Mouse (Mus musculus): ENCODE measurements around the gene Sh2d1b2. TPM values are rescaled to one million over a fixed set of nuclear protein-coding genes. Genes with fewer than 3 reads are reported as not detected.
"Not testable (repeated sequence)": the region's sequence is repeated elsewhere in the genome, so short reads cannot be mapped to it uniquely, and the experiment has no call there.

Sh2d1b2 gene
- not detected for total RNA-seq (2022)

DNA sequence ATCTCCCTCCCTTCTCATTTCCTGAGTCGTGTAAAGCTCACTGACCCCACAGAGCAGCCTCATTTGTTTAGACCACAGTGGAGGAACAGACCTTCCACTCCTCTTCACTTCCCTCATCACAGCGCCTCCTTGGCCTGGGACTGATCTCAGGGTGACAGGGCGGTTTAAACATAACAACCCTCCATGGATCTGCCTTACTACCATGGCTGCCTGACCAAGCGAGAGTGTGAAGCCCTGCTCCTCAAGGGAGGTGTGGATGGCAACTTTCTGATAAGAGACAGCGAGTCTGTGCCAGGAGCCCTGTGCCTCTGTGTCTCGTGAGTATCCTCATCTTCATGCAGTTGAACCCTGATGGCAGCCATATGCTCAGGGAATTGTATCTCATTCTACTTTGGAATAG, at the start of gene Sh2d1b2:
Gene Sh2d1b2 (plus strand): TSS at position 62 of the 400 bp plus-strand sequence.
- DNase-seq (ENCODE audit: low spot score in 2 of 2), result not testable (repeated sequence)

DNA sequence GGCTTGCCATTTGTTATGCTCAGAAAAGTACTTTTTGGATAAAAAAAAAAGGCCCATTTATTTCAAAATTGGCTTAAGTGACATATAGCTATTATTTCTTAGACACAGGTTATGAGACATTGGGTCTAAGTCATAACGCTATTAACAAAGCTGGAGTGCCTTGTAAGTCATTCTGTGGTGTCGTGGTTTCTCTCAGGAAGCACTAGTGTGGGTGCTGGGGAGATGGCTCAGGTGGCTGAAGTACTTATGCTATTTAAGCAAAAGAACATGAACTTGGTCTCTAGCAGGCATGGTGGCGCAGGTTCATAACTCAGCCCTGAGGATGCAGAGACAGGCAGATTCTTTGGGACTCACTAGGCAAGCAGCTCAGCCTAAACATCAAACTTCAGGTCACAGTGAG, 47.4 kb upstream of the Sh2d1b2 start:
- DNase-seq (ENCODE audit: low spot score in 2 of 2), result no peak

DNA sequence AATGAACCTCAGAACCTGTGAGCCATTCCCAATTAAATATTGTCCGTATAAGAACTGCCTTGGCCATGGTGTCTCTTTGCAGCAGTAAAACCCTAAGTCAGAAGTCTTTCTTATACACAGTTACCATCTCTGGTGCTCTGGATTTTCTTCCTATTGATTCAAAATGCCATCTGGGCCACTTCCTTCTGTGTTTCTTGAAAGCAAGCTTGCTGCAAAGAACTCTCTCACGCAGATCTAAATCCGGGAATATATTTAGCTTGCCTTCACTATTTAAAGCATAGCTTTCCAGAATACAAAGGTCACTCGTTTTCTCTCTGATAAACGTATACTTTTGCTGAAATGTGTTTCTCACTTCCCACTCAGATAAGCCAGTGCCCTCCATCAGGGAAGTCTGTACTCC, 46.0 kb upstream of the Sh2d1b2 start:
- peak in 1 of 2 experiments; percentile 29 for DNase-seq (ENCODE audit: low spot score in 2 of 2)

- no peak for DNase-seq (ENCODE audit: low spot score in 2 of 2)
Observed at GRCm38 (mm10) chr1:170188601-170189000, 43.9 kb upstream of the Sh2d1b2 start.

DNA sequence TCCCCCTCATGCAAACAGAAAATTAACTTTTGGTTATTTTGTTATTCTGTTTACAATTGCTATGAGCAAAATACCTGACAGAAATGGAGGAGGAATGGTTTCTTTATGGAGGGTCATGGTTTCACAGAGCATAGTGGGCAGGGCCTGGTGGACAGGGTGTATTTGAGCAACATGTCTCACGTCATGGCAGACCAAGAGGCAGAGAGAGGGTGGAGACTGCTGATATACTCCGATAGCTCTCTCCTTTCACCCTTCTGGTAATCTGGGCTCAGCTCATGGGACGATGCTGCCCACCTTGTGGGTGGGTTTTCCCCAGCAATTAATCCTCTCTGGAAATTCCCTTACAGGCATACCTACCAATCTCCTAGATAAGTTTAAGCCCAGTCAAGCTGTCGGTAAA, 42.3 kb upstream of the Sh2d1b2 start:
- no peak for DNase-seq (ENCODE audit: low spot score in 2 of 2)

- DNase-seq (ENCODE audit: low spot score in 2 of 2), result no peak
Observed at GRCm38 (mm10) chr1:170191925-170192324, 40.6 kb upstream of the Sh2d1b2 start.

GRCm38 (mm10) chr1:170196211-170196610, 36.3 kb upstream of the Sh2d1b2 start:
- DNase-seq (ENCODE audit: low spot score in 2 of 2), result no peak

DNA sequence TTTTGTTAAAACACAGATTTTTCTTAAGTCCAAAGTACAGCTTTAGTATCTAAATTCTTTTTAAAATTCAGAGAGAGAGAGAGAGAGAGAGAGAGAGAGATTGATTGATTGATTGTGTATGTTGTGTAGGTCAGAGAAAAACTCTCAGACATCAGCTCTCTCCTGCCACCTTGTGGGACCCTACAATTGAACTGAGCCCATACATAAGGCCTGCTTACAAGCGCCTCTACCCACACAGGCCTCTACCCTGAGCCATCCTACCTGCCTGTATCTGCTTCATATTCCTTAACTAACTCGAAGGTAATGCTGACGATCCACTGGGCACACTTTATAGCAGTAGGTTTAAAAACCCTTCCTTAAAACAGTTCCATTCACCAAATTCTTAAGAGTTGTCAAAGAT, 32.2 kb upstream of the Sh2d1b2 start:
- DNase-seq (ENCODE audit: low spot score in 2 of 2), result no peak

DNA sequence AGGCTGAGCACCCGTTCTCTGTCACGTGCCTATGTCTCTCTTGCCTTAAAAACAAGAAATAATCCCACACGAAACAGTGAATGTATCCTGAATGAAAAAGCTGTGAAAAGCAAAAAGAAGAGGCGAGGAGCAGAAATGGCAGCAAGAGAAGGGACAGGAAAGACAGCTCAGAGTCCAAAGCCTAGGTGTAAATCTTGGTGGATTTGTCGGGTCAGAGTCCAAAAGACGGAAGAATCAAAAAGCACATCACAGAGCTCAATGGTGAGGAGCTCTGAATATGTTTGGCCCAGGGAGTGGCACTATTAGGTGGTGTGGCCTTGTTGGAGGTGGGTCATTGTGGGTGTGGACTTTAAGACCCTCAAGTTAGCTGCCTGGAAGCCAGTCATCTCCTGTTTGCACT, 26.2 kb upstream of the Sh2d1b2 start:
- DNase-seq (ENCODE audit: low spot score in 2 of 2), result no peak

DNA sequence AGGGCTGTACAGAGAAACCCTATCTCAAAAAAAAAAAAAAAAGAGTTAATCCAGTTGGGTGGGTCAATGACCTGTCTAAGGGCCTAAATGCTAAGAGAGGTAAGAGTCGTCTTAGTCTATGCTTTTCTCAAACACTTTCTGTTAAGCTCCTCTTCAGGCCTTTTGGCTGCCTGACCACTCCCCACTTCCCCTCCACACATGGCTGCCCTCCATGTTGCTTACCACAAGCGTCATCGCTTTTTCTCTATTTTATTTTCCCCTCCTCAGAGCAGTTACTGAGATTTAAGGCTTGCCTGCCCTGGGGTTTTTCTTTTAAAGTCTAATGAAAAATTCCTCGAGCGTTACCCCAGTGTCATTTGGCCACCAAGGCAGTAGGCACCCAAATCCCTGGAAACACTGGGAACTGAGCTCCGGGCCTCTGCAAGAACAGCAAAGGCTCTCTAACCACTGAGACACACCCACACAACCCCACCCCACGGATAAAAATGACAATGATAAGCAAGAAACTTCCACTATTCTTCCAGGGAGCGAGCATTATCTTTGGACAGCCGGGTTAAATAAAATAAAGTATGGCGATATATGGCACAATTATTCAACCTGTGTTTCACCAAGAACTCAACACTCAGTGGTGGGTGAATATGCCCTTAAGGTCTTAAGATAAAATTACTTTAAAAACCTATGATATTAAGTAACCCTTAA, 19.2 kb upstream of the Sh2d1b2 start:
- no peak for DNase-seq (ENCODE audit: low spot score in 2 of 2)

- DNase-seq (ENCODE audit: low spot score in 2 of 2), result no peak
Observed at GRCm38 (mm10) chr1:170214383-170214756, 18.2 kb upstream of the Sh2d1b2 start.

GRCm38 (mm10) chr1:170214757-170215522, 17.6 kb upstream of the Sh2d1b2 start, which contains the start of gene Uhmk1:
Uhmk1 (minus strand) TSS chr1:170215397.
- peak; percentile 70 to 81 for DNase-seq (ENCODE audit: low spot score in 2 of 2)

GRCm38 (mm10) chr1:170215590-170215989, 17.0 kb upstream of the Sh2d1b2 start:
- no peak for DNase-seq (ENCODE audit: low spot score in 2 of 2)

- no peak for DNase-seq (ENCODE audit: low spot score in 2 of 2)
Observed at GRCm38 (mm10) chr1:170218091-170218884, 14.3 kb upstream of the Sh2d1b2 start.

GRCm38 (mm10) chr1:170220351-170220750, 12.2 kb upstream of the Sh2d1b2 start:
- no peak for DNase-seq (ENCODE audit: low spot score in 2 of 2)

DNA sequence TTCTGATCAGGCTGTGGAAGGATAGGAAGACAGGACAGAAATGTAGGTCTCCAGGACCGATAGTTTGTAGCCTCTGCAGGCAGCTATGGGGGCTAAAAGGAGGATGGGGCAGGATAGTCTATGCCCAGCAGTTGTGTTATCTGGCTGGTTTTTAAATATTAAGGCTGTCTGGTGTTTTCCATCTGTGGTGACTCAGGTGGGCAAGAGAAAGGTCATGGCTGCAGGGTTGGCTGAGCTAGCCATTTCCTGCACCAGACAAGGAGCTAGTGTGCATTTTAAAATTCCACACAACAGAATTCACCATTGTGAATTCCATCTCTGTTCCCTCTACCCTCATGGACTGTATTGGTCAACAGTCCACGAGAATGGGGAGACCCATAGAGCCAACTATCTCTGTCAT, 9.3 kb upstream of the Sh2d1b2 start:
- DNase-seq (ENCODE audit: low spot score in 2 of 2), result no peak

DNA sequence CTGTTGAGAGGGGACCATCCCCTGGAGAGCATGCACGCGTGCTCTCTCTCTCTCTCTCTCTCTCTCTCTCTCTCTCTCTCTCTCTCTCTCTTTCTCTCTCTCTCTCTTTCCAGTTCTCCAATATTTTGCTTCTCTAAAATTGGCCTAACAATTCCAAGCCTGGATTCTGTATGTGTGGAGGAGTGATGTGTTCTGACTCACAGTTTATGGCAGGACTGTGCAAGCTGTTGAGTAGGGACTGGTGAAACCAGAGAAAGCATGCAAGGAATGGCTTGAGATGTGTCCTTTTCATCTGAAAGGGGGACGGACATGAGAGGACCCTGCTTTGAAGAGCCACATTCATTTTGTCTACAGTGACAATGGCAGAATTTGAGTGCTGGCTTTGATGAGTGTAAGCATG, 12.5 kb downstream of the Sh2d1b2 start:
- no peak for DNase-seq (ENCODE audit: low spot score in 2 of 2)

- DNase-seq (ENCODE audit: low spot score in 2 of 2), result no peak
Observed at GRCm38 (mm10) chr1:170254893-170255559, 22.5 kb downstream of the Sh2d1b2 start.

GRCm38 (mm10) chr1:170255560-170255910, 23.0 kb downstream of the Sh2d1b2 start:
- DNase-seq (ENCODE audit: low spot score in 2 of 2), result peak; percentile 66 to 83

DNA sequence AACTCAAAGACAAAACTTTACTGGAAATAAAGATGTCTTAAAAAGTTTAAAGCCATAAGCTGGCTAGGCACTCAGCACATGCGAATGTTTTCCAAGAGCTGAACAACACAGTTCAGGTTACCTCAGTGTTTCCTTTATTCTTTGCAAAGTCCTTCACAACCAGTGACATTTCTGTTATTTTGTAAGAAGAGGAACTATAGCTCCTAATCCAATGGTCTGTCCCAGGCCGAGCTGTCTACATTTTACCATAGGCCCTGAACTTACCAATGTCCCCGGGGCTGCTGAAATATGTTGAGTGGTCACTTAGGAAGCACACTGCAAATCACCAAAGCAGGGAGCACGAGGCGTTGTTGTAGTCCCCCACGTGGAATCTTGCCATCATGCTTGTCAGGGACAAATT, 37.7 kb downstream of the Sh2d1b2 start:
- DNase-seq (ENCODE audit: low spot score in 2 of 2), result no peak

GRCm38 (mm10) chr1:170270696-170271095, 38.1 kb downstream of the Sh2d1b2 start:
- no peak for DNase-seq (ENCODE audit: low spot score in 2 of 2)

GRCm38 (mm10) chr1:170273252-170273651, 40.7 kb downstream of the Sh2d1b2 start:
- no peak for DNase-seq (ENCODE audit: low spot score in 2 of 2)

All from left cerebral cortex, adult 8-10 months (tissue).